Mouse (Mus musculus): ENCODE measurements at regions not wholly inside any gene's neighbourhood (a gene's known extent, or its start where the extent isn't known, plus 50 kb on each side); places are given as distances from the start of the nearest gene placed in this dataset.
"Not testable (repeated sequence)": the region's sequence is repeated elsewhere in the genome, so short reads cannot be mapped to it uniquely, and the experiment has no call there.

DNA sequence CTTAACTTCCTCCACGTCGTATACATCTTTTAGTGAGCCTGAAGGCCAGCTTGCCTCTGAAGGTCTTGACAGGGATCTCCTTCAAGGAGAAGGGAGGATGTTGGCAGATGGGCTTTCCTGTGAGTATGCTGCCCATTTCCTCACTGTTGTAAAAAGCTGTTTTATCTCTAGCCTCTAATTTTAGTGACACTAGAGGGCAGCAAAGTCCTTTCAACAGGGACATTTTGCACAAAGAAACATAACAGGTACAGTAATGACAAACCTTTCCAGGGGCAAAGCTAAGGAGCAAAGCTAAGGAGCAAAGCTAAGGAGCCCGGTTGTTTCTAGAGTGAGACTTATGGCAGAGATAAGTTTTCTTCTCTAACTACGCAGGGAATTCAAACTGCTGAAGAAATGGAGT, 59.0 kb upstream of the Kbtbd8 start:
- peak; percentile 27 to 57 for DNase-seq (ENCODE audit: low spot score in 2 of 2)

DNA sequence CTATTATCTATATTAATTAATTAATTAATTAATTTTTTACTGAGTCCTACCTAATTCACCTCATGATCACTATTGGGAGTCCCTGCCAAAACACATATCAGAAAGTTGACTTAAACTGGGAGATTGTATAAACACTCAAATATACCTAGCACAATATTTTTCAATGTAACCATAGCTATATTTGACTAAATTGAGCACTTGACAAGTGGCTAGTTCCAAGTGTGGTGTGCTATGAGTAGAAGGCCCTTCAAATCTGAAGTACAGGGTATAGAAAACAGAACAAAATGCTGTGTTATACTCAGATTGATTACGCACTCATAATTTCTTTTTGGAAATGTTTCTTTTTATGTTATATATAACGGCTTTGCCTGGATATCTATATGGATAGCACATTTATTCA, 60.8 kb upstream of the Kbtbd8 start:
- no peak for DNase-seq (ENCODE audit: low spot score in 2 of 2)

DNA sequence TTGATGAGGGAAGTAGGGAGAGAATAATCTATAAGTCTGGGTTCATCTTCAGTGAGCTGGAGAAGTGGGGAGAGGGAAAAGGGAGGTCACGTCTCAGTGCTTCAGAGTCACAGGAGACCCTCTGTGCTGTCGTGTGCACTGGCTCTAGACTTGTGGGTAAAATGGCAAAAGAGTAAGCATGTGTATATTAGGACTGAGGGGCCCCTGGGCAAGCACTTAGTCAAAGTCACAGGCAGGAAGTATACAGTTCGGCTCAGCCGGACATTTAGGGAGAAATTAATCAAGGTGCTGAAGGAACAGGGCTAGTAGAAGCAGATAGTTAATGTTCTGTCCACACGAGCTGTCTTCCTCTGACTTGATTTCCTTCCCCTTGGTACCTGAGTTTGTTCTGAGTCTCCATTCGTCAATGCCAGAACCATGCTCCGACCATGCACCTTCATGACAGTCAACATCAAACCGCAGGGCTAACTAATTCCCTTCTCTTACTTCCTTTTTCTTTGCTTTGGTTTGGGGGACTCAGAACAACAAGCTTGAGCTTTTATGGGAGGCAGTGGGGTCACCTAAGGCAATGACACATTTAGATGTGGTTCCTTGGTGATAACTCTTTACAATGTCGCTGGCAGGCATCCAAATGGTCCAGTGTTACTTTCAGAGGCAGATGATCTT, 63.2 kb upstream of the Kbtbd8 start:
- DNase-seq (ENCODE audit: low spot score in 2 of 2) = no peak

DNA sequence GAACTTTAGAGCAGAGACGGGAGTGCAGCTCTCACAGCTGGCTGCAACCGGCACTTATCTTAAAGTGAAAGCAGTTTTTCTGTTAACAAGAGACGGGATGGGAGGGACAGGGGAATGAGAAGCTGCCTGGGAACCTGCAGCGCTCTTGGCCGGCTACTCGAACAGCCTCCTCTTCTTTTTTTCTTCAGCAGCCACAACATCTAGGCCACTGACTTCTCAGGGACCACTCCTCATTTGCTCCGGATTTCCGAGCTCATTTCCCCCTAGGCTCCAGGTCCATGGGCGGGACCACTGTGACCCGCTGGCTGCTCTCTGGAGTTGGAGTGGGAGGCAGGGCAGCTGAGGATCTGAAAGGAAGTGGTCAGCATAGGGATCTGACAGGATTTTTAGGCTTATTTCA, 75.7 kb upstream of the Kbtbd8 start:
- not testable (repeated sequence) for DNase-seq (ENCODE audit: low spot score in 2 of 2)

DNA sequence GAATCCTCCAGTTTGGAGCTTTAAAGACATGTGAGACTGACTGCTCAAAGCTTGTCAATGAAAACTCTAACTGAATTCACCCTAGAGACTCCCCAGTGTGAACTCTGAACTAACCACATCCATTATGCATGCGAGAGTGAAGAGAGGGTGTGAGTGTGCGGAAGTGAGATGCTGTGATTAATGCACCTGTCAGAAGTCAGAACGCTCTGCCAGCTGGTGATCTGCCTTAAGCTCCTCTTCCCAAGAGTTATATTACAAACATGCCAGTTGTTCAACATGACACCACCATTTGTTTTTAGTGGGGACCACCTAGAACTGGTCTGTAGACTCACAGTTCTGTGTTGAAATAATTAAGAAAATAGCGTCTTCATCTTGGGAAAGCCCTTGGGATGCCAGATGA, 92.8 kb upstream of the Kbtbd8 start:
- DNase-seq (ENCODE audit: low spot score in 2 of 2) = no peak

DNA sequence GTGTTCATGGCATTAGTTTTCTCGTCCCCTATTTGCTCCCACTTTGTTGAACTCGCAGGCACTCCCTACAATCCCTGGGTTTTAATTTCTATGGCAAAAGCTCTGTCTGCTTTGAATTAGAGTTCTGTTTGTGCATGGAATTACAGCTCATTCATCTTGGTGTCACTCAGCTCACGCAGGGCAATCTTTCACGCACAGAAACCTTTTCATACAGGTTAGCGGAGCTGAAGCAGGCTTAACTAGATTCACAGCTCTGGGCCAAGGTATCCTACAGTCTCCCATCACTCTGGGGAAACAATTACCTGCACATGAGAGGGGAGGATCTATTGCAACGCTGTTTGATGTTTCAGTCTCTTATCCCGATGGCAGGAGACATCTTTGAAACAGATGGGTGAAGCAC, 95.3 kb upstream of the Kbtbd8 start:
- DNase-seq (ENCODE audit: low spot score in 2 of 2) = no peak

DNA sequence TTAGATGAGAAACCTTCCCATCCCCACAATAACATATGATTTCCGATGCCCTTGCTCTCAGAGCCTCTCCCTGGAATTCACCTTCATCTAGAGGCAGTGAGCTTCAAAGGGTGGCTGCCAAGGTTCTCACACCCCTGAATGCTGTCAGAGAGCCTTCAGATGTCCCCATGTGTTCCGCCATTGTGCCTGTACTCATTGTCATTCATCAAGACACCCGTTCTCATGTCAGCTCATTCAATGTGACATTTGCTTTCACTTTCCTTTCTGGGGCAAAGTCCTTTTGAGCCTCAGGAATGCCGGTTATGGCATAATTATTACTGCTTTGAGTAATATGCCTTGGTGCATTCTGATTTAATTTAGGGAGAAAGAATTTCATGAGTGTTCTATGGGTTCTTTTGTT, 99.1 kb upstream of the Kbtbd8 start:
- no peak for DNase-seq (ENCODE audit: low spot score in 2 of 2)

DNA sequence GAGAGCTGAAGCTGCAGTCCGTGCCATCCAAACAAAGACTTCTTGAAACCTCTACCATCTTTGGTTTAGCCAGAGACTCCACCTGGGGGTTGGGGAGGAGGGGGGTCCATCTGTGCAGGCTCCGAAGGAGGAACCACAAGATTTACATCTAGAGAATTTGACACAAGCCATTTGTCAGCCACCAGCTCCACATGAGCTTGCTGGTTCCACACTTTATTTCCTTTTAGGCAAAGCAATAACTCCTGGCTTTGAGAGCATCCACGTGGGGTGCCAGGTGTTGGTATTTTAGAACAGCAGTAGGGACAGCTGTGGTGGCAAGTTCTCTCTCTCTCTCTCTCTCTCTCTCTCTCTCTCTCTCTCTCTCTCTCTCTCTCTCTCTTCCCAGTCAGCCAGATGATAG, 99.6 kb upstream of the Kbtbd8 start:
- no peak for DNase-seq (ENCODE audit: low spot score in 2 of 2)

DNA sequence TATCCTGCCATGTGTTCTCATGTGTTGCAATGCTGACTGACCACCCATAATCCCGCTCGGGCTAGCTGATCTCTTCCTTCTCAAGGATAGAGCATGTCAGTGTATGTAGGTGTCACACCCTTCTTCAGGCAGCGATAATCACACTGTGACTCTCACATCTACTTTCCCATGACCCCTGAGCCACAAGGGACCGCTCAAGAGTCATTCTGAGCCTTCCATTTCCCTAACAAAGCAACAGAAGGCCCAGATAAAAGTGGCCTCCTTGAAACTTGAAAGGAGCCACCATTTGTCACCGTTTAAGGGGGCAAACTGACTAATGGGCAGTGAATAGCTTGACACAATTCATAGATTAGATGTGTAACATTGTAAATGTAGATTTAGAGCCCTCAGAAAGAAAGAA, 103.9 kb upstream of the Kbtbd8 start:
- DNase-seq (ENCODE audit: low spot score in 2 of 2) = no peak

DNA sequence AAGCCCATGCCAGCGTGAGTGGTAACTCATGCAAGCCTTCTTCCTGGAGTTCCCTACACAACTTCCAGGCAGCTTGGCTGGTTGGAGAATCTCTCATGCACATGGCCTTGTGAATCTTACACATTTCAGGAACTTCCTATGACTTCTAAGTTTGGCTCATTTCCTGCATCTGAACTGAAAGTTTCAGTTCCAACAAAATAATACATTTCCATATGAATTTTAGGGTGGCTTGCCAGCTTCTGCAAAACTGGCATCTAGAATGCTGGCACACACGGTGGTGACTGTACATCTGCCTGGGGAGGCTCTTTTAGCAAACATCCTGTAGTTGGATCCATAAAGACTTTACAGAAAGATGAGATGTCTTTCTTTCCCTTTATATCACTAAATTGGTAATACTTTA, 110.6 kb upstream of the Kbtbd8 start:
- DNase-seq (ENCODE audit: low spot score in 2 of 2) = peak; percentile 10 to 12

DNA sequence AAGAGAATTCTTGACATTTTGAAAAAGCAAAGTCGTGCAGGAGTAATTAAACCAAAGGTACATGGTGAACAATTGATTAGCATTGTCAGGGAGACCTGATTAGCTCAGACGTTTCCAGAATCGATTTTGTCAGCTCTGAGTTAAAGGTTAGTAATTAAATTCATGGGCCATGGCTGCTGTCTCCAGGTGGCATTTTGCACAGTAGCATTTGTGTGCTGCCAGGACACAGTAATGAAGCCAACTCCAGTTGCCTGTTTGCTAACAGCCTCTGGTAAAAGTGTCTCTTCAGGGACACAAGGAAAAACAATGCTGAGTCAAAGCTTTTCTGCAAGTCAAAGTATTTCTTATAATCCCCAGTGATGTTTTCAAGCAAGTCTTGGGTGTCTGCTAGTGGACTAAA, 113.3 kb upstream of the Kbtbd8 start:
- no peak for DNase-seq (ENCODE audit: low spot score in 2 of 2)

DNA sequence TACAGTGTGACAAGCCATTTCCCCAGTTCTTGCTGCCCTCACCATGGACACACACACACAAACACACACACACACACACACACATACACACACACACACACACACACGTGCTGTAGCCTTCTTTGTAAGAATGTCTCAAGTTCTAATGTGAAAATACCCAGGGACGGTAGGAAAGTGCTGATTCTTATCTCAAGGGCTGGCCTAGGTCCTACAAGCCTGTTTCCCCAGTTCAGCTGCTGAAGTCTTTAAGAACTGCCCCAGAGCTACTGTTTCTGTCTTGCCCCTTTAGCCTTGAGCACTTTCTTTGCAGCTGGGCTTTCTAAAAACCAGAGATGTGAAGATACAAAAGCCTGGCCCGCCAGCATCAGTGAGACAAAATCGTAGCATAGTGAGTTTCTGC, 117.5 kb upstream of the Kbtbd8 start:
- no peak for DNase-seq (ENCODE audit: low spot score in 2 of 2)

DNA sequence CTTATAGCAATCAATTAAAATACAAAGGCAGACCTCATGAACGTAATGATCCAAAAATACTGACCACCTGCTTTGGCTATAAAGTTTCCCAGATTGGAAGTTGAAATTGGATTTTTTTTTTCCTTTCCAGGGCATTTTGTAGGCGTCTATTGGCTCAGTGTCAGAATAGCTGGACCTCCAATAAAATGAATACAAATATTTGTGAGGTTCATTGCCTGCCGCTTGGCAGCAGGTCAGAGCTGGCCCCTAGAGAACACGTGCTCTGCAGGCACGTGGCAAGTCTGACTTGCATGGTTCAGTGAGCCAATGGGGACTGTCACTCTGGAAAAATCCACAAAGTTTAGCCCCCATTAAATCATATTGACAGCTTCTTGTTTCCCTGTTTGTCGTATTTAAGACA, 118.0 kb upstream of the Kbtbd8 start:
- no peak for DNase-seq (ENCODE audit: low spot score in 2 of 2)

DNA sequence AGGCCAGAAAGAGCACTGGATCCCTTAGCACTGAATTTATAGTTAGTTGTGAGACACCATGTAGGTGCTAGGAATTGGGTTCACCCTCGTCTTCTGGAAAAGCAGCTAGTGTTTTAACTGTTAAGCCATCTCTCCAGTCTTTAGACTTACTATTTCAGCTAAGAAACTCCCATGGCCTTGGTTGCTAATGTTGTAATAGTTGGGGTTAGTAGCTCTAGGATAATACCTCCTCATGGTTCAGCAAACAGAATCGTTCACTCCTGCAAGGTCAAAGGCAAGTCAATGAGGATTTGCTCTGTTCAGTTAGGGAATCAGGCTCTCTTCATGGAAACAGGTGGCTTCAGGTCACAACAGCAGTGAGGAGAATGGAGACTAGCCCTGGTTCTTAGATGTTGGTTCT, 118.7 kb upstream of the Kbtbd8 start:
- no peak for DNase-seq (ENCODE audit: low spot score in 2 of 2)

DNA sequence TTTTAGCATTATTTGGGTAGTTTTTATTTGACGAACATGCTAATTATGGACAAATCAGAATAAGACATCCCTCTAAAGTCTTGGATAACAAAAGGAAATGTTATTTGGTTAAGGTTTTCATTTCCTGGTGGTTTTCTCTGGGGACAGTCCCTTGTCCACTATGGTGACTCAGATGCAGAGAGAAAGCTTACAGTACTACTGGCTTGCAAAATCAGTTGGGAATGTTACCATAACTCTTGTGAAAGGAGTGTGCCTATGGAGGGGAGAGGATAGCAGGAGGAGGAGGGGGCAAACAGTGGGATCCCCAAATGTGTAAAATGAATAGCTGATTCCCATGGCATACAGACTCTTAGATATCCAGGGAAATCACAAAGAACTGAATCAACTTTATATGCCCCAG, 122.7 kb upstream of the Kbtbd8 start:
- no peak for DNase-seq (ENCODE audit: low spot score in 2 of 2)

DNA sequence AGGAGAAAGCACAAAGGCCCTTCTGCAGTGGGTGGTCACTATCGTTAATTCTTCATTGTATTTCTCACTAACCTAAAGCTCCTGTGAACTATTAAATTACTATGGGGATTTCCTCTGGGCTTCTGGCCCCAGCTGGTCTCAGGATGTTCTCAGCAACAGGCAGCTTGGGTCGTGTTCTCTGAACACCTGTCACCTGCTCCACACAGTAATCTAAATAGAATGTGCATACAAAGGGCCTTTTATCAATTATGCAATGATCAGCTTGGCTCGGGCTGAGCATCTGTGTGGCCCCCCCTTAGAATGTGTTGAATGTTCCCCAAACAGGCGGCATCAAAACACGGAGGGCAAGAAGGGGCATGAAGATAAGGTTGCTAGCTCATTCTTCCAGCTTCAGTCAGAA, 129.6 kb upstream of the Kbtbd8 start:
- DNase-seq (ENCODE audit: low spot score in 2 of 2) = no peak

DNA sequence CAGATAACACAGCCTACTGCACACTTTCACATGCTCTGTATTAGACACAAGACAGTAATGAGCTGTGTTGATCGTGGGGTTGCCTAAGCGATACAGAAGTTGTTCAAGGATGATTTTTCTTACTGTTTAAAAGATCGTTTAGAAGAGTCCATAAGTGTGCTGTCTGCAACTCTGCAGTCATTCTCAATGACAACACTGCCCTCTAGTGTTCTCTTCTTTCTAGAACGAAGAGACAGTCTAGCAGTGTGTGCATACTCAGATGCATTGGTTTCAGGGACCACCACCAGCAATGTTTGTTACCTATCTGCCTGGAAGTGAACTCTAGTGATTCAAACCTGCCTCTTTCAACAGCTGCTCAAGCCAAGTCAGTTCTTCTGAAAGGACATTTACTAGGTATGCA, 130.7 kb upstream of the Kbtbd8 start:
- peak; percentile 40 for DNase-seq (ENCODE audit: low spot score in 2 of 2)

DNA sequence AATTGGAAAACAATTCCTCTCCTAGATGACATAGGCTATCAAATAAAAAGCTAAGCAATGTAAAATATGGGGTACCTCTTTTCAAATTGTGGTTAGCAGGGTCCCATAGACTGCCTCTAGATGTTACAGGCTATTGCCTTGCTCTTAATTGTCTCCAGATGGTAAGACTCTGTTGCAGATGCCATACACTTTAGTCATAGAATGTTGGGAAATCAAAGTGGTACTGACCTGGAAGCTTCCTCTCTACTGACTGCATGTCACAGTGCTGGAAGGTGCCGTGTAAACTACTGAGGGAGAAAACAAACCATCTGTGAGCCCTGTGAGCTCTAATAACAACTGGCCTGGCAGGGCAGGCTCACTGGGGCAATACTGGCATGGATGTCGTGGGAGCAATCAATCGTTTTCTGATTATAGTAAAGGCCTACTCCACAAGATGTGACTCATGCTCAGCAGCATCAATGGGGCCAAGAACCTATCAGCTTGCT, 132.6 kb upstream of the Kbtbd8 start:
- no peak for DNase-seq (ENCODE audit: low spot score in 2 of 2)

DNA sequence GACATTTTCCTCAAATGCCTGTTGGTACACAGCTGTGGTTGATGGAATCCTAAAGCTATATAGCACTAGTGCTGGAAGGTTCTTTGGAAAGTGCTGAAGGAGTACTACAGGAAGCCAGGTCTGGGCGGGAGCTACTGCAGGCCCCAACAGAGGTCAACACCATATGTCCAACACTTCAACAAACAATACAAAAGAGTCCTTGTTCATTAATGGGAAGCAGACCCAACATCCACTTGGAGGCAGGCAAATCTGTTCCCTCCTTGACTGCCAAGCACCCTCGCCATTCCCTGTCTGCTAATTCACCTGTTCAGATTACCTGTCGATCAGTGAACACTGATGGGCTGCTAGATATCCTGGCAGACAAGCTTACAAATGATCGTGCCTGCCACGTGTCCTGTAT, 148.4 kb upstream of the Kbtbd8 start:
- DNase-seq (ENCODE audit: low spot score in 2 of 2) = no peak

DNA sequence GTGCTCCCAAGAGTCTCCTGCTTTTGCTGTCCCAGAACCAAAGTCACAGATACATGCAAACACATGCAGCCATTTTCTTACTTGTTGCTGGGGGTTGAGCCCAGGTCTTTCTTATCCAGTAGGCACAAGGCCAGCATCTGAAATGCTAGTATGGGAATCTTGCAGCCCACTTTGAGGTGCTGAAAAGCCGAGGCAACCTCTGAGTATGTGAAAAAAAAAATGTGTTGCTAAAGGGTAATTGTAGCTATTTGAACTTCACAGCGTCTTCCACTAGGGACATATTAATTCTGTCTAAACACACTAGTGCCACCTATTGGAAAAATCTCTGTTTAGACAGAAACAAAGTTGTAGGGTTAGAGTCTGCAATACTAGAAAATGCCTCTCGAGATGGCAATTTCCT, 150.1 kb upstream of the Kbtbd8 start:
- peak in 1 of 2 experiments; percentile 15 for DNase-seq (ENCODE audit: low spot score in 2 of 2)

DNA sequence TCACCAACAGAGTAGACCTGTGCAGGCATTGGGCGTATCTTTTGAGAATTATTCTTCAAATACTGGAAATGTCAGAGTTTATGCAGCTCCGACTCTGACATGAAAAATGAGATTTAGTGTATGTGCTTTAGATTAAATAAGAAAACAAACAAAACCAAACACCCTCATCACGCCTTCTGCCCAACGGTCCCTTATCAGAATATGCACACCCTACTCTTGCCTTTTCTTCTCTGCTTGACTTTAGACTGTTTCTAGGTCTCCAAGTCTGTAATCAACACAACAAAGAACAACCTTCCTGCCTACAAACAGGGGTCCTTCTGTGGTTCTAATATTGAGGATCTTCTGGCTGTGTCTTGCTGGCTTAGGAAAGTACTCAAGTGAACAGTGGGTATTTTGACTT, 153.8 kb upstream of the Kbtbd8 start:
- no peak for DNase-seq (ENCODE audit: low spot score in 2 of 2)

DNA sequence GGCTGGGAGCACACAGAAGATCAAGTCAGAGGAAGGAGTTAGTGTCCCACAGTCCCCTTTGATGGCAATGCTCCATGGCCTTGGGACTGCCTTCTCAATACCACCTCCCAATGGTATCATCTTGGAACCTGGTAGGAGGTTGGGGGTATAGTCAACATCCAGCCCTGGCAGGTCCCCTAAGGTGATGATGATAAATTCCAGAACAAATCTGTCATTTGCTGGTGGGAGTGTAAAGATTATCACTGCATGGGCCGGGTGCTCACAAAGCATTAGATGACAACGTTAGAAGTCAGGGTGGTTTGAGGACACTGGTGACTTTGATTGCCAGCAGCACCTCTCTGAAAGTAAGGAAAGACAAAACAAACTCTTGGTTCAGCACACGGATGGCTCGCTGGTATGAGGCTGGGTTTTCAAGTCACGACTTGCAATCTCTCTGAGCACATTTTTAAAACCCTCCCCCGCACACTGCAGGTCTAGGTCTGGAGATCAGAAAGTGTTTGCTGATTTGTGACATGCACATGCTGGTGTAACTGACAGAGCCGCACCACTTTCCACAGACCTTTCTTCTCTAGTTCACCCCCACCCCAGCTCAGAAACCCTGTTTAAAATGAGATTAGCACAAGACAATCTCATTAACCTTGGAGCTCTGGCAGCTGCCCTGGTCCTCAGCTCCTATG, 154.5 kb upstream of the Kbtbd8 start:
- DNase-seq (ENCODE audit: low spot score in 2 of 2) = no peak

DNA sequence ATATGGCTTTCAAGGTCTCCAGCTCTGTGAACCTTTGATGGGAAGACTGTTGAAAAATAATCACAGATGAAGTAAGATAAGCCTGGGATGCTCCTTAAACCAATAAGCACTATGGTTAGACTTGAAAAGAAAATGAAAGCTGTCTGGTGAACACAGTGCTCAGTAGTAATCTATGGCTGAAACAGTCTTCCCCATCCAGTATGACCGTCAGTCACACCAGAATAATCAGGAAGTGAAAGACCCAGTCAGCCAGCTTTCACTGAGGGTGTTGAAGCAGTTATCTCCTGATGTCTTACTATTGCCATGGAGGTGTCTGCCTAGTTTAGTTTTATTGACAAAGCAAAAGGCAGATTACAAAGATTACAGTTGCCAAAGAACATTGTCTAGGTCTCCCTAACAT, 155.2 kb upstream of the Kbtbd8 start:
- DNase-seq (ENCODE audit: low spot score in 2 of 2) = no peak

DNA sequence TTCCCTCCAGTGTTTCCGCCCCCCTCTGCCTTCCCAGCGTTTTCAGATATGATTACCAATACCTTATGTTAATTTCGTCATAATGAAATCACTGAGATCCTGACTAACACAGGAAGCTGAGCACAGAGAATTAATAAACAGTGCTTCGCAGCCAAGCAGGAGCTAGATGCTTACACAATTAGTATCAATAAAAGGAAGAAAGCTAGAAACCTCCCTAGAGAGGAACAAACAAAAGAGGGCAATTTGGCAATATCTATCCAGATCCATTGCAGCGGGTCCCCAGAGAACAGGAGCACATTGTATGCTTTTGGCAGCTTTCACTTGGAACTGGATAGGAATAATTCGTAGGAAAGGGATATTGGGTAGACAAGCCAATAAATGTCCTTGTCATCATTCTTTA, 159.1 kb upstream of the Kbtbd8 start:
- peak in 1 of 2 experiments; percentile 1 for DNase-seq (ENCODE audit: low spot score in 2 of 2)
